Mouse (Mus musculus) stomach, postnatal 0 days (tissue): Measurements from ENCODE around the gene 1700067K01Rik.

Experiments used
- CTCF ChIP-seq: IDR thresholded peaks from 2 replicates; pipeline ENCODE4 v1.5.1; 2016; ENCODE audit warnings: antibody characterized with exemption, low read depth, mild to moderate bottlenecking, moderate library complexity
- EP300 ChIP-seq: optimal IDR thresholded peaks from 2 replicates; pipeline ENCODE3; 2016; ENCODE audit warnings: antibody characterized with exemption

- TF ChIP-seq CTCF (peak; percentile 49), EP300 (no peak)
These were observed 24.4 kb upstream of the 1700067K01Rik start for GRCm38 (mm10) chr8:83976779-83977350.
